Mouse (Mus musculus): Measurements from ENCODE around the gene Dhx16. TPM values are rescaled to one million over a fixed set of nuclear protein-coding genes. Genes with fewer than 3 reads are reported as not detected.
"Not testable (repeated sequence)": the region's sequence is repeated elsewhere in the genome, so short reads cannot be mapped to it uniquely, and the experiment has no call there.

Dhx16 gene
- polyA plus RNA-seq, 1 experiment = 70.1 TPM

GRCm38 (mm10) chr17:35837487-35837886 is 42.1 kb upstream of the Dhx16 start:
- Histone ChIP-seq H3K4me3 (replicated peaks; ENCODE audit: extremely low read depth, low read depth, low read length) (peak overlapping the region; percentile 88), H3K4me1 (ENCODE audit: control insufficient read depth, insufficient read depth, low read length) (peaks cover 21% of the 10 kb centered on the region)
- DNase-seq = peak; percentile 54
- under 1% methylated on average over 18 of the region's 18 CpGs for WGBS
- no peak for TF ChIP-seq POLR2A (IDR thresholded peaks at IDR 0.05; ENCODE audit: borderline replicate concordance, extremely low read depth, low read depth, low read length)
- TF ChIP-seq CTCF (IDR thresholded peaks at IDR 0.05; ENCODE audit: insufficient read depth, low read length) = no peak

DNA sequence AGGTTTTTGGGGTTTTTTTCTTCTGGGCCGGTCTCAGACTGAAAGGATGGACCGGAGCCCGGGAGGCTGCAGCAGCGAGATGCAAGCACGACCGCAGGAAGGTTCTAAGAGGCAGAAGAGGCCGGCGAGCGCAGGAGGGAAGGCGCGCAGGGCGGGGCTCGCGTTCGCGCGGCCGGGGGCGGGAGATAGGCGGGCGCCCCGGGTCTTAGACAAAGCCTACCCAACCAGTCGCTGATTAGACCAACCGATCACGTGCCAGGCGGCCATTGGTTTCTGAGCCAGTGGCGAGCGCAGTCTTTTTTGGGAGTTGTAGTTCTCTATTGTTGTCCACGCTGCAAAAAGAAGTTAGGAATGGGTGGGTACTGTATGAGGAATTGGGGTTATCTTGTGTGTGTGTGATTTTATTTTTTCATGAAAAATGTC is 41.5 kb upstream of the Dhx16 start, which contains the start of gene Tubb5:
Tubb5 (minus strand) TSS at position 185 of the 423 bp plus-strand sequence.
- TF ChIP-seq POLR2A (IDR thresholded peaks at IDR 0.05; ENCODE audit: borderline replicate concordance, extremely low read depth, low read depth, low read length) = peak; percentile 97
- no peak for TF ChIP-seq CTCF (IDR thresholded peaks at IDR 0.05; ENCODE audit: insufficient read depth, low read length)
- under 1% methylated on average over 29 of the region's 29 CpGs for WGBS
- Histone ChIP-seq H3K4me1 (ENCODE audit: control insufficient read depth, insufficient read depth, low read length) (peaks cover 21% of the 10 kb centered on the region), H3K4me3 (replicated peaks; ENCODE audit: extremely low read depth, low read depth, low read length) (peak within 1 kb of the TSS; percentile 88)
- peak; percentile 90 for DNase-seq

DNA sequence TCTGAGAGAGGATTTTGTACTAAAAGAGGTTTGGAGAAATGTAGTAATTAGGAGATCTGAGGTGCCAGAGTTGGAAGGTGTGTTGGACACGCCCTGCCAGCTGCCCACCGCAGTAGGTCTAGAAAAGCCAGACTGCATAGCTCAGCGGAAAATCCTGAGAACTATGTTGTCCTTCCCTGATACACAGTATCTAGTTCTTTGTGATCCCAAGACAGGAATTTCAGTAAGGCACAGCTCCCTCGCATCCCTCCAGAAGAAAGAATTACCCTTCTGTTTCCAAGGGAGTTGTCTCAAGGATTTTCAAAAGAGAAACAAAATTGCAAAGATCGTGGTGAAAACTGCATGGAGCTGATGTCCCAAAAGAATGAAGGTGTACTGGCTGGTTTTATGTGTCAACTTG is 41.0 kb upstream of the Dhx16 start:
- whole genome bisulfite sequencing = 6% methylated on average over 5 of the region's 5 CpGs
- TF ChIP-seq POLR2A (IDR thresholded peaks at IDR 0.05; ENCODE audit: borderline replicate concordance, extremely low read depth, low read depth, low read length) (no peak), CTCF (IDR thresholded peaks at IDR 0.05; ENCODE audit: insufficient read depth, low read length) (no peak)
- no peak overlapping the region for H3K4me3 ChIP-seq (replicated peaks; ENCODE audit: extremely low read depth, low read depth, low read length)

DNA sequence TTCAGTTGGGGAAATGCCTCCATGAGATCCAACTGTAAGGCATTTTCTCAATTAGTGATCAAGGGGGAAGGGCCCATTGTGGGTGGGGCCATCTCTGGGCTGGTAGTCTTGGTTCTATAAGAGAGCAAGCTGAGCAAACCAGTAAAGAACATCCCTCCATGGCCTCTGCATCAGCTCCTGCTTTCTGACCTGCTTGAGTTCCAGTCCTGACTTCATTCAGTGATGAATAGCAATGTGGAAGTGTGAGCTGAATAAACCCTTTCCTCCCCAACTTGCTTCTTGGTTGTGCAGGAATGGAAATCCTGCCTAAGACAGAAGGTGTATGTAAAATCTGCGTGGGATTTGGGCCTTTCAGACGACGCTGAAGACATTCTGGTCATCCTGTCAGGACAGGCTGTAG is 40.6 kb upstream of the Dhx16 start:
- H3K4me3 ChIP-seq (replicated peaks; ENCODE audit: extremely low read depth, low read depth, low read length); DNase-seq: not testable (repeated sequence)
- 60% methylated on average over 3 of the region's 3 CpGs for WGBS
- H3K4me1 ChIP-seq (ENCODE audit: control insufficient read depth, insufficient read depth, low read length) = peaks cover 21% of the 10 kb centered on the region

More for the DNA sequence above, 41.0 kb upstream of the Dhx16 start:
- peaks cover 21% of the 10 kb centered on the region for H3K4me1 ChIP-seq (ENCODE audit: control insufficient read depth, insufficient read depth, low read length)
- DNase-seq = no peak

DNA sequence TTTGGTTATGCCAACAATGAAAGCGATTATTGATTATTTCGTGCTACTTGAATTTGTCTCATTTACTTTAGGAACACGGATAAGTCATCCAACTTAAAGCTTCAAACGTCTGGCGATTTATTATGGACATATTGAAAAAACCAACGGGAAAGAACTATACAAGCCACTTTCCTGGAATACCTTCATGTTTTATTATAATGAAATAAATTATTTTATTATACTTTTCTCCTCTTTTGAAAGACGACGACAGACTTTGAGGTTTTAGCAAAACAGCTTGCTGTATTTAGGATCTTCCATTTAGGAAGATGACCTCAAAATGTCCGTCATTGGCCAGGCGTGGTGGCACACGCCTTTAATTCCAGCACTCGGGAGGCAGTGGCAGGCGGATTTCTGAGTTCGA is 39.1 kb upstream of the Dhx16 start:
- 46% methylated on average over 14 of the region's 14 CpGs for WGBS
- no peak for DNase-seq
- Histone ChIP-seq H3K4me3 (replicated peaks; ENCODE audit: extremely low read depth, low read depth, low read length) (peak overlapping the region; percentile 39), H3K4me1 (ENCODE audit: control insufficient read depth, insufficient read depth, low read length) (peaks cover 16% of the 10 kb centered on the region)
- TF ChIP-seq POLR2A (IDR thresholded peaks at IDR 0.05; ENCODE audit: borderline replicate concordance, extremely low read depth, low read depth, low read length) (no peak), CTCF (IDR thresholded peaks at IDR 0.05; ENCODE audit: insufficient read depth, low read length) (no peak)

- under 1% methylated on average over 59 of the region's 59 CpGs for WGBS
- Histone ChIP-seq H3K4me1 (ENCODE audit: control insufficient read depth, insufficient read depth, low read length) (peaks cover 10% of the 10 kb centered on the region; the same call in 1 of the 2 replicates), H3K4me3 (replicated peaks; ENCODE audit: extremely low read depth, low read depth, low read length) (peak within 1 kb of the TSS; percentile 73)
- DNase-seq = peak; percentile 98
- TF ChIP-seq CTCF (IDR thresholded peaks at IDR 0.05; ENCODE audit: insufficient read depth, low read length) (no peak), POLR2A (IDR thresholded peaks at IDR 0.05; ENCODE audit: borderline replicate concordance, extremely low read depth, low read depth, low read length) (peak; percentile 76; the same call in 1 of the 2 replicates)
Observed at GRCm38 (mm10) chr17:35841076-35841950, 38.3 kb upstream of the Dhx16 start, which contains the start of gene Mdc1. Gene Mdc1 (plus strand): TSS chr17:35841515.

GRCm38 (mm10) chr17:35842006-35842405 is 37.6 kb upstream of the Dhx16 start:
- 6% methylated on average over 11 of the region's 11 CpGs for WGBS
- Histone ChIP-seq H3K4me1 (ENCODE audit: control insufficient read depth, insufficient read depth, low read length) (0 out of 2 replicates have a peak, but pooled peaks cover 6% of the 10 kb centered on the region), H3K4me3 (replicated peaks; ENCODE audit: extremely low read depth, low read depth, low read length) (peak overlapping the region; percentile 73)
- no peak for TF ChIP-seq CTCF (IDR thresholded peaks at IDR 0.05; ENCODE audit: insufficient read depth, low read length)
- TF ChIP-seq POLR2A (IDR thresholded peaks at IDR 0.05; ENCODE audit: borderline replicate concordance, extremely low read depth, low read depth, low read length) = no peak
- no peak for DNase-seq

DNA sequence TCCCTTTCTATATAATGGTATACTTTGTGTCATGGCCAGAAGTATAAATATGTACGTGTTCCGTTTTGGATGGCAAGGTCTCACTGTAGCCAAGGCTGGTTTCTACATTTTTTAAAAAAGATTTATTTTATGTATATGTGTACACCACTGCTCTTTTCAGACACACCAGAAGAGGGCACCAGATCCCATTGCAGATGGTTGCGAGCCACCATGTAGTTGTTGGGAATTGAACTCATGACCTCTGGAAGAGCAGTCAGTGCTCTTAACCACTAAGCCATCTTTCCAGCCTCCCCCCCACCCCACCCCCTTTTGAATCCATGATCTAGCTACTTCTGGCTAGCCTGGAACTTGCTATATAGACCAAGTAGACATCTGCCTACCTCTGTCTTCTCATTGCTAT is 36.1 kb upstream of the Dhx16 start:
- TF ChIP-seq POLR2A (IDR thresholded peaks at IDR 0.05; ENCODE audit: borderline replicate concordance, extremely low read depth, low read depth, low read length) (no peak), CTCF (IDR thresholded peaks at IDR 0.05; ENCODE audit: insufficient read depth, low read length) (0 out of 2 replicates have a peak, but pooled peaks have one; percentile 2)
- Histone ChIP-seq H3K4me3 (replicated peaks; ENCODE audit: extremely low read depth, low read depth, low read length) (no peak overlapping the region), H3K4me1 (ENCODE audit: control insufficient read depth, insufficient read depth, low read length) (0 out of 2 replicates have a peak, but pooled peaks cover 5% of the 10 kb centered on the region)
- 90% methylated on average over 3 of the region's 3 CpGs for WGBS
- DNase-seq = no peak

- no peak for TF ChIP-seq POLR2A (IDR thresholded peaks at IDR 0.05; ENCODE audit: borderline replicate concordance, extremely low read depth, low read depth, low read length)
- TF ChIP-seq CTCF (IDR thresholded peaks at IDR 0.05; ENCODE audit: insufficient read depth, low read length) = 0 out of 2 replicates have a peak, but pooled peaks have one; percentile 8
- WGBS = 58% methylated on average over 1 of the region's 1 CpGs
- Histone ChIP-seq H3K4me1 (ENCODE audit: control insufficient read depth, insufficient read depth, low read length) (no peaks in the 10 kb centered on the region), H3K4me3 (replicated peaks; ENCODE audit: extremely low read depth, low read depth, low read length) (no peak overlapping the region)
- no peak for DNase-seq
Observed at GRCm38 (mm10) chr17:35848112-35848511, 31.5 kb upstream of the Dhx16 start.

- no peak for TF ChIP-seq CTCF (IDR thresholded peaks at IDR 0.05; ENCODE audit: insufficient read depth, low read length)
- TF ChIP-seq POLR2A (IDR thresholded peaks at IDR 0.05; ENCODE audit: borderline replicate concordance, extremely low read depth, low read depth, low read length) = no peak
- no peaks in the 10 kb centered on the region for H3K4me1 ChIP-seq (ENCODE audit: control insufficient read depth, insufficient read depth, low read length)
- H3K4me3 ChIP-seq (replicated peaks; ENCODE audit: extremely low read depth, low read depth, low read length) = no peak overlapping the region
- 89% methylated on average over 3 of the region's 3 CpGs for WGBS
- no peak for DNase-seq
Observed at GRCm38 (mm10) chr17:35850974-35851373, 28.6 kb upstream of the Dhx16 start.
